Mouse (Mus musculus): Measurements from ENCODE around the gene Leng8. TPM values are rescaled to one million over a fixed set of nuclear protein-coding genes. Genes with fewer than 3 reads are reported as not detected.
"Not testable (repeated sequence)": the region's sequence is repeated elsewhere in the genome, so short reads cannot be mapped to it uniquely, and the experiment has no call there.

Leng8 gene
- polyA plus RNA-seq, 1 experiment from 2014 or later = 77.0 TPM

- ATAC-seq (ENCODE audit: low FRiP score) = no peak
- Histone ChIP-seq H3K9me3 (no peaks in the 10 kb centered on the region), H3K9ac (no peak overlapping the region), H3K36me3 (no peaks in the 10 kb centered on the region), H3K4me3 (no peak overlapping the region), H3K27ac (no peak overlapping the region), H3K4me2 (no peak overlapping the region), H3K27me3 (peaks cover 42% of the 10 kb centered on the region), H3K4me1 (replicated peaks) (peaks cover 20% of the 10 kb centered on the region)
- WGBS = 78% methylated on average over 5 of the region's 5 CpGs
These were observed 17.5 kb downstream of the Leng8 start for GRCm38 (mm10) chr7:4154356-4154755.

- H3K27me3 ChIP-seq = peaks cover 42% of the 10 kb centered on the region
- no peaks in the 10 kb centered on the region for H3K9me3 ChIP-seq
- ATAC-seq (ENCODE audit: low FRiP score) = no peak
- H3K9ac ChIP-seq = no peak overlapping the region
- WGBS = 28% methylated on average over 4 of the region's 4 CpGs
- H3K36me3 ChIP-seq = no peaks in the 10 kb centered on the region
- no peak overlapping the region for H3K27ac ChIP-seq
- H3K4me2 ChIP-seq = no peak overlapping the region
- H3K4me1 ChIP-seq (replicated peaks) = peaks cover 16% of the 10 kb centered on the region
- no peak overlapping the region for H3K4me3 ChIP-seq
These were observed 18.1 kb downstream of the Leng8 start for GRCm38 (mm10) chr7:4154976-4155375.

- ATAC-seq (ENCODE audit: low FRiP score) = not testable (repeated sequence)
- 96% methylated on average over 4 of the region's 4 CpGs for WGBS
These were observed 24.8 kb downstream of the Leng8 start for GRCm38 (mm10) chr7:4161596-4161995.

GRCm38 (mm10) chr7:4163571-4164072 is 26.8 kb downstream of the Leng8 start:
- Histone ChIP-seq H3K36me3 (no peaks in the 10 kb centered on the region), H3K4me2 (peak overlapping the region; percentile 51), H3K4me1 (replicated peaks) (peaks cover 20% of the 10 kb centered on the region), H3K27me3 (0 out of 2 replicates have a peak, but pooled peaks cover 13% of the 10 kb centered on the region), H3K9ac (peak overlapping the region; percentile 61), H3K9me3 (no peaks in the 10 kb centered on the region), H3K27ac (no peak overlapping the region), H3K4me3 (peak overlapping the region; percentile 34)
- ATAC-seq (ENCODE audit: low FRiP score) = peak; percentile 25; the same call in 1 of the 2 replicates
- 3% methylated on average over 11 of the region's 11 CpGs for WGBS

More at GRCm38 (mm10) chr7:4161596-4161995, 24.8 kb downstream of the Leng8 start:
- not testable (repeated sequence) for H3K36me3 ChIP-seq, H3K4me2 ChIP-seq, H3K4me3 ChIP-seq, H3K27ac ChIP-seq, H3K9me3 ChIP-seq, H3K9ac ChIP-seq
- Histone ChIP-seq H3K27me3 (0 out of 2 replicates have a peak, but pooled peaks cover 13% of the 10 kb centered on the region), H3K4me1 (replicated peaks) (peaks cover 20% of the 10 kb centered on the region)

GRCm38 (mm10) chr7:4164090-4164910 is 27.5 kb downstream of the Leng8 start, which contains the start of gene Cdc42ep5:
Gene Cdc42ep5 (minus strand): TSS chr7:4164860.
- Histone ChIP-seq H3K4me2 (peak within 1 kb of the TSS; percentile 51), H3K36me3 (no peaks in the 10 kb centered on the region), H3K27ac (no peak within 1 kb of the TSS), H3K4me3 (peak within 1 kb of the TSS; percentile 34), H3K9ac (peak within 1 kb of the TSS; percentile 61), H3K9me3 (no peaks in the 10 kb centered on the region), H3K4me1 (replicated peaks) (peaks cover 20% of the 10 kb centered on the region), H3K27me3 (0 out of 2 replicates have a peak, but pooled peaks cover 13% of the 10 kb centered on the region)
- peak; percentile 75; the same call in 1 of the 2 replicates for ATAC-seq (ENCODE audit: low FRiP score)
- 2% methylated on average over 20 of the region's 20 CpGs for WGBS

- 32% methylated on average over 3 of the region's 3 CpGs for WGBS
- Histone ChIP-seq H3K9ac (no peak overlapping the region), H3K27me3 (0 out of 2 replicates have a peak, but pooled peaks cover 13% of the 10 kb centered on the region), H3K4me2 (0 out of 2 replicates have a peak overlapping the region, but pooled peaks have one; percentile 4), H3K4me1 (replicated peaks) (peaks cover 20% of the 10 kb centered on the region), H3K27ac (no peak overlapping the region), H3K36me3 (no peaks in the 10 kb centered on the region), H3K4me3 (no peak overlapping the region), H3K9me3 (no peaks in the 10 kb centered on the region)
- no peak for ATAC-seq (ENCODE audit: low FRiP score)
These were observed 28.4 kb downstream of the Leng8 start for GRCm38 (mm10) chr7:4165286-4165685.

GRCm38 (mm10) chr7:4167098-4167497 is 30.3 kb downstream of the Leng8 start:
- H3K27me3 ChIP-seq = 0 out of 2 replicates have a peak, but pooled peaks cover 13% of the 10 kb centered on the region
- H3K4me2 ChIP-seq = no peak overlapping the region
- H3K9me3 ChIP-seq = no peaks in the 10 kb centered on the region
- H3K9ac ChIP-seq = no peak overlapping the region
- H3K4me1 ChIP-seq (replicated peaks) = peaks cover 20% of the 10 kb centered on the region
- no peaks in the 10 kb centered on the region for H3K36me3 ChIP-seq
- no peak overlapping the region for H3K4me3 ChIP-seq
- H3K27ac ChIP-seq = no peak overlapping the region
- ATAC-seq (ENCODE audit: low FRiP score) = no peak

GRCm38 (mm10) chr7:4170193-4170938 is 33.5 kb downstream of the Leng8 start:
- ATAC-seq (ENCODE audit: low FRiP score) = no peak
- Histone ChIP-seq H3K9me3 (no peaks in the 10 kb centered on the region), H3K27me3 (no peaks in the 10 kb centered on the region), H3K4me1 (replicated peaks) (peaks cover under 1% of the 10 kb centered on the region), H3K9ac (no peak overlapping the region), H3K27ac (no peak overlapping the region), H3K4me2 (no peak overlapping the region), H3K36me3 (no peaks in the 10 kb centered on the region), H3K4me3 (no peak overlapping the region)
- 80% methylated on average over 6 of the region's 6 CpGs for WGBS

GRCm38 (mm10) chr7:4178438-4178837 is 41.6 kb downstream of the Leng8 start:
- Histone ChIP-seq H3K4me1 (replicated peaks) (no peaks in the 10 kb centered on the region), H3K27ac (no peak overlapping the region), H3K9me3 (no peaks in the 10 kb centered on the region), H3K27me3 (no peaks in the 10 kb centered on the region), H3K4me2 (no peak overlapping the region), H3K4me3 (no peak overlapping the region), H3K36me3 (no peaks in the 10 kb centered on the region), H3K9ac (no peak overlapping the region)
- ATAC-seq (ENCODE audit: low FRiP score) = no peak
- 50% methylated on average over 3 of the region's 3 CpGs for WGBS

Other genes starting within 250 kb of the Leng8 start
- not detected in 2 replicates for gene Gm14548, start 238.9 kb upstream of the Leng8 start, polyA plus RNA-seq (2015; fragmentation: Nextera tagmentation; extraction: Ambion mirVana)
- not detected in 2 replicates for gene Lilra6, start 221.5 kb upstream of the Leng8 start, polyA plus RNA-seq (2015; fragmentation: Nextera tagmentation; extraction: Ambion mirVana)
- 2.8 and 4.1 TPM in 2 replicates for gene Lair1, start 73.8 kb upstream of the Leng8 start, polyA plus RNA-seq (2015; fragmentation: Nextera tagmentation; extraction: Ambion mirVana)
- gene Ttyh1, start 17.6 kb upstream of the Leng8 start, polyA plus RNA-seq (2015; fragmentation: Nextera tagmentation; extraction: Ambion mirVana) = 132 and 138 TPM in 2 replicates
- 4.7 TPM in 2 replicates for gene Leng9, start 13.3 kb downstream of the Leng8 start, polyA plus RNA-seq (2015; fragmentation: Nextera tagmentation; extraction: Ambion mirVana)
- 8.4 and 10.1 TPM in 2 replicates for gene Cdc42ep5, start 27.8 kb downstream of the Leng8 start, polyA plus RNA-seq (2015; fragmentation: Nextera tagmentation; extraction: Ambion mirVana)
- gene Lilra5, start 100.7 kb downstream of the Leng8 start, polyA plus RNA-seq (2015; fragmentation: Nextera tagmentation; extraction: Ambion mirVana) = not detected in 2 replicates
- gene Ncr1, start 200.7 kb downstream of the Leng8 start, polyA plus RNA-seq (2015; fragmentation: Nextera tagmentation; extraction: Ambion mirVana) = not detected in 2 replicates

Data from hindbrain, embryonic 13.5 days (tissue).